ENCODE assay signal across 8 mouse cellular contexts in the genomic region with DNA sequence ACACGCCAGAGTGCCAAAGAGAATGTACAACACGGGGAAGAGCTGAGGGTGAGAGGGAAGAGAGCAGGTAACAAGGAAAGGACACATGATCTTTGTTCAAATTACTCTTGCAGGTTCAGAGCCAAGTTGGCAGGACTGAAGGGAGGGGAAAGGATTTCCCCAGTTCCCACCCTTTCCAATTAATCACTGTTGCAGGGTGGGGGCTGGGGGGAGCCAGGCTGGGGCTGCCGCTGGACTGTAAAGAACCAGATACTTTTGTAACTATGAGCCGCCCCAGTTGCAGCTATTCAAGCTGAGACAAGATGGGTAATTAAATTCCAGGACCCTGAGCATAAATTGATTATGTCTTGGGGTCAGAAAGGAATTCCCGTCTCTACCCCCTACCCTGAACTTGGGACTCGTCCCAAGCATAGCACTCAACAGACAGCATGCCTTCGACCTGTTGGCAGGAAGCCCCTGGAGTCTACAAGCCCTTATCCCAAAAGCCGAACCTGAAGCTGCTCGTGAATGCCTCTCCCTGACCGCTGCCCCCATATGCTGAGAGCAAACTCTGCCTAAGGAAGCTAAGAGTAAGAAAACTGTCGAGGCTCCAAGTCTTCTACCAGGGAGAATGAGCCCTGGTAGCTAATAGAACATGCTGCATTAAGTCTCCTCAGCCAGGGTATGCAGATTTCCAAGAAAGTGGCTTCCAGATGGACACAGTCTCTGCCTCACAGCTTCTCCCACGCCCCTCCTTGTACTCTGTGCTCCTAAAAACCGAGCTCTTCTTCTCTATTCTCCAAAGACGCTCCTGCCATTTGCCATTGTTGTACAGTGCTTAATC.
DNase-seq lines count a peak whose midpoint lies in the region; ATAC-seq and TF ChIP-seq lines count a peak whose summit lies in the region.

No protein-coding gene starts in this region.

- no peaks in the 10 kb centered on the region for H3K27me3 ChIP-seq in midbrain, postnatal 0 days (ENCODE audit: insufficient read depth, low read length)
- no peaks in the 10 kb centered on the region for H3K27me3 ChIP-seq in midbrain, embryonic 14.5 days (ENCODE audit: control insufficient read depth, insufficient read depth, low read length)
- H3K27me3 ChIP-seq in limb, embryonic 13.5 days = no peaks in the 10 kb centered on the region

- no peaks in the 10 kb centered on the region for H3K36me3 ChIP-seq in midbrain, postnatal 0 days (ENCODE audit: insufficient read depth, low read length)
- no peaks in the 10 kb centered on the region for H3K36me3 ChIP-seq in midbrain, embryonic 14.5 days (ENCODE audit: control insufficient read depth, insufficient read depth, low read length)
- H3K36me3 ChIP-seq in limb, embryonic 13.5 days = no peaks in the 10 kb centered on the region

- H3K27ac ChIP-seq in midbrain, postnatal 0 days (ENCODE audit: low read depth, low read length) = no peak overlapping the region
- H3K27ac ChIP-seq in midbrain, embryonic 14.5 days (replicated peaks; ENCODE audit: low read depth, low read length) = no peak overlapping the region
- peak overlapping the region; percentile 28; the same call in 1 of the 2 replicates for H3K27ac ChIP-seq in limb, embryonic 13.5 days

- no peak for TF ChIP-seq CTCF in midbrain, postnatal 0 days (IDR thresholded peaks at IDR 0.05)

- no peak overlapping the region for H3K9ac ChIP-seq in midbrain, postnatal 0 days (replicated peaks; ENCODE audit: low read length, poor library complexity, severe bottlenecking)
- H3K9ac ChIP-seq in midbrain, embryonic 14.5 days (replicated peaks; ENCODE audit: low read length) = no peak overlapping the region
- no peak overlapping the region for H3K9ac ChIP-seq in limb, embryonic 13.5 days

- no peaks in the 10 kb centered on the region for H3K9me3 ChIP-seq in midbrain, postnatal 0 days (ENCODE audit: low read length)
- H3K9me3 ChIP-seq in midbrain, embryonic 14.5 days (ENCODE audit: control insufficient read depth, low read length) = no peaks in the 10 kb centered on the region
- no peaks in the 10 kb centered on the region for H3K9me3 ChIP-seq in limb, embryonic 13.5 days

- no peak overlapping the region for H3K4me3 ChIP-seq in midbrain, postnatal 0 days (ENCODE audit: low read depth, low read length)
- no peak overlapping the region for H3K4me3 ChIP-seq in midbrain, embryonic 14.5 days (replicated peaks; ENCODE audit: low read depth, low read length)
- no peak overlapping the region for H3K4me3 ChIP-seq in limb, embryonic 13.5 days

- peak; percentile 18 for DNase-seq in embryo, embryonic 10 days (ENCODE audit: low spot score)
- no peak for DNase-seq in embryo, embryonic 9.5 days (ENCODE audit: extremely low spot score)
- DNase-seq in midbrain, postnatal 0 days (ENCODE audit: low spot score) = peak; percentile 24
- no peak for DNase-seq in midbrain, embryonic 14.5 days
- DNase-seq in urinary bladder, postnatal 14 days (ENCODE audit: low spot score) = no peak
- no peak for DNase-seq in c-Kit-positive CD71-positive TER-119-positive erythroid progenitor cells, embryonic 14.5 days (ENCODE audit: low spot score)
- no peak for DNase-seq in cerebellum, postnatal 4 days (ENCODE audit: low spot score in 2 of 2)

- ATAC-seq in midbrain, postnatal 0 days (ENCODE audit: low FRiP score) = no peak
- ATAC-seq in midbrain, embryonic 14.5 days (ENCODE audit: low FRiP score, low TSS enrichment) = no peak
- ATAC-seq in limb, embryonic 13.5 days (ENCODE audit: low FRiP score, low read depth) = peak; percentile 57; the same call in 1 of the 2 replicates

- WGBS in midbrain, postnatal 0 days = 47% methylated on average over 14 of the region's 14 CpGs
- 51% methylated on average over 14 of the region's 14 CpGs for WGBS in midbrain, embryonic 14.5 days
- 30% methylated on average over 14 of the region's 14 CpGs for WGBS in limb, embryonic 13.5 days

- no peak overlapping the region for H3K4me2 ChIP-seq in midbrain, postnatal 0 days (ENCODE audit: low read depth, low read length, poor library complexity, severe bottlenecking)
- H3K4me2 ChIP-seq in midbrain, embryonic 14.5 days (ENCODE audit: low read length) = no peak overlapping the region
- 0 out of 2 replicates have a peak overlapping the region, but pooled peaks have one; percentile 17 for H3K4me2 ChIP-seq in limb, embryonic 13.5 days (replicated peaks)

- H3K4me1 ChIP-seq in midbrain, postnatal 0 days (ENCODE audit: insufficient read depth, low read length) = no peaks in the 10 kb centered on the region
- 0 out of 2 replicates have a peak, but pooled peaks cover 3% of the 10 kb centered on the region for H3K4me1 ChIP-seq in midbrain, embryonic 14.5 days (ENCODE audit: control insufficient read depth, insufficient read depth, low read length)
- peaks cover 30% of the 10 kb centered on the region for H3K4me1 ChIP-seq in limb, embryonic 13.5 days

Comparison
In these comparisons a context has a peak if more than half of its experiments do, and no peak if none do; other contexts are left out.
1. DNase-seq: peak in embryo, embryonic 10 days (single experiment) and midbrain, postnatal 0 days (single experiment); none in embryo, embryonic 9.5 days (single experiment), midbrain, embryonic 14.5 days (single experiment), urinary bladder, postnatal 14 days (single experiment), c-Kit-positive CD71-positive TER-119-positive erythroid progenitor cells, embryonic 14.5 days (single experiment) and cerebellum, postnatal 4 days (0 of 2).